Mouse (Mus musculus) intestine, embryonic 15.5 days (tissue): ENCODE results near the gene Cpa5. TPM values are rescaled to one million over a fixed set of nuclear protein-coding genes. Genes with fewer than 3 reads are reported as not detected.

Source experiments
- ATAC-seq: fragments of 200-750 bp; cut with Nextera tagmentation; 2 replicates; pipeline ENCODE4 v1.8.0; 2017; ENCODE audit warnings: moderate TSS enrichment, moderate library complexity
- H3K27ac ChIP-seq: fragments of 300-500 bp; sonication (generic); 2 replicates; pipeline ENCODE4 v1.5.1; 2015; ENCODE audit warnings: mild to moderate bottlenecking, inconsistent platforms
- H3K27me3 ChIP-seq: fragments of 300-500 bp; sonication (generic); replicated peaks from 2 replicates; pipeline ENCODE4 v1.6.1; 2015; ENCODE audit warnings: inconsistent platforms
- H3K36me3 ChIP-seq: fragments of 300-500 bp; sonication (generic); 2 replicates; pipeline ENCODE4 v1.6.1; 2015; ENCODE audit warnings: inconsistent platforms
- H3K4me1 ChIP-seq: fragments of 300-500 bp; sonication (generic); replicated peaks from 2 replicates; pipeline ENCODE4 v1.6.1; 2015; ENCODE audit warnings: inconsistent platforms
- H3K4me2 ChIP-seq: fragments of 300-500 bp; sonication (generic); replicated peaks from 2 replicates; pipeline ENCODE4 v1.6.1; 2015; ENCODE audit warnings: mild to moderate bottlenecking, inconsistent platforms
- H3K4me3 ChIP-seq: fragments of 300-500 bp; sonication (generic); replicated peaks from 2 replicates; pipeline ENCODE4 v1.5.1; 2015; ENCODE audit warnings: inconsistent platforms
- H3K9ac ChIP-seq: fragments of 300-500 bp; sonication (generic); 2 replicates; pipeline ENCODE4 v1.6.1; 2015; ENCODE audit warnings: inconsistent platforms
- H3K9me3 ChIP-seq: fragments of 300-500 bp; sonication (generic); 2 replicates; pipeline ENCODE4 v1.6.1; 2016; ENCODE audit warnings: inconsistent platforms
- WGBS: fragments of 180-500 bp; shearing (Covaris S2); methylation state at CpG from one replicate; pipeline ENCODE4 v1.1.7; 2015; 5-methylcytosine and 5-hydroxymethylcytosine counted together
- polyA plus RNA-seq: library from polyadenylated mRNA; unstranded; fragments of >200 nt; fragmentation: Nextera tagmentation; extraction: Ambion mirVana; gene quantifications from 2 replicates; pipeline ENCODE4 v1.2.1, GENCODE M21; 2015

Gene Cpa5
- polyA plus RNA-seq, 1 experiment from 2014 or later, result 0.25 TPM

DNA sequence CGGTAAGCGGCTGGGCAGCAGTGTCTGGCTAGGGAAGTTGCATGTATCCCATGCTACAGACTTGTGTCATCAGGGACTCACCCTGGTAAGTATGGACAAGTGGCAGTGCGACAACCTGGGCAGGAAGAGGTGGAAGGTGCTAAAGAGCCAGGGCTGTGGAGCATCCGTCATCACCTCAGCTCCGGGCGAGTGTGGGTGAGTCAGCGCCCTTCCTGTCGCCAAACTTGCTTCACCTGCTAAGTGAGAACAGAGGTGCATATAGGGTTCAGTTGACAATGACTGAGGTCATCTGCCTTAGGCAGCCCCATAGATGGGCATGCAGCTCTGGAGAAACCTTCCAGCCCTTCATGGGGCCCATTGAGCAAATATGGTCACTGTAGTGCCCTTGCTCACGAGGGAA lies 14.0 kb downstream of the Cpa5 start:
- Histone ChIP-seq H3K27ac (no peak overlapping the region), H3K4me1 (0 out of 2 replicates have a peak, but pooled peaks cover 6% of the 10 kb centered on the region), H3K9me3 (no peaks in the 10 kb centered on the region), H3K36me3 (no peaks in the 10 kb centered on the region), H3K4me3 (no peak overlapping the region), H3K9ac (no peak overlapping the region), H3K27me3 (no peaks in the 10 kb centered on the region), H3K4me2 (no peak overlapping the region)
- no peak for ATAC-seq
- 89% methylated on average over 9 of the region's 9 CpGs for WGBS

DNA sequence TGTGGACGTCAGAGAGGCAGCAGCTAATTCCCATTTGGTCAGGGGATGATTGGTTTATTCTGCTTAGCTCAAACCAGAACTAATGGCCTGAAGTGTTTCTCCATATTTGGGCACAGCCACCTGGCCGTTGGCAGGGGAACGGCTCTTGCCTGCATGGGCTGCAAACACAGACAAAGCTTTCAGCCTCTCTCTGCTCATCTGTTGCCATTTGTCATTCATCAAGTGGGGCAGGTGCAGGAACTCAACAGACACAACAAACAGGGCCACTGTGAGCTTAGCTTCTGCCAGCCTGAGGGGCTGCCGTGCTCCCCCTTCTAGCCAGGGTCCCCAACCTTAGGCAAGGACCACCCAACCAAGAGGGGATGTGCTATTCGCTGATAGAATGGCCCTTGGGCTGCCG lies 17.3 kb downstream of the Cpa5 start:
- Histone ChIP-seq H3K4me3 (no peak overlapping the region), H3K36me3 (no peaks in the 10 kb centered on the region), H3K4me1 (0 out of 2 replicates have a peak, but pooled peaks cover 7% of the 10 kb centered on the region), H3K27me3 (no peaks in the 10 kb centered on the region), H3K9me3 (no peaks in the 10 kb centered on the region), H3K27ac (no peak overlapping the region), H3K4me2 (no peak overlapping the region), H3K9ac (no peak overlapping the region)
- ATAC-seq, result peak; percentile 25; the same call in 1 of the 2 replicates
- 29% methylated on average over 6 of the region's 6 CpGs for WGBS

DNA sequence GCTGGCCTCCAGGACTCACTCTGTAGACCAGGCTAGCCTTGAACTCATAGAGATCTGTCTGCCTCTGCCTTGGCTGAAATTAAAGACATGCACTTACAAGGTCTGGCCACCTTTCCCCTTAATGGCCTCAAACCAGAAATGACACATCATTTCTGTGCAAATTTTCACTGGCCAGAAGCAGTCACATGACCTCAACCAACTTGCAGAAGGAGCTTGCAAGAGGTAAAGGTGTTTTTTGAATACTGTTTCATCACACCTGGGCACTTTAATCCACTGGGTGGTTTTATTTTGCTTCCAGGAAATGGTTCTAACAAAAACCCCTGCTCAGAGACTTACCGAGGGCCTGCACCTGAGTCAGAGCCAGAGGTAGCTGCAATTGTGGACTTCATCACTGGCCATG lies 19.2 kb downstream of the Cpa5 start:
- H3K9ac ChIP-seq, result no peak overlapping the region
- H3K27ac ChIP-seq, result no peak overlapping the region
- no peaks in the 10 kb centered on the region for H3K27me3 ChIP-seq
- no peak overlapping the region for H3K4me3 ChIP-seq
- 92% methylated on average over 1 of the region's 1 CpGs for WGBS
- H3K4me1 ChIP-seq, result 0 out of 2 replicates have a peak, but pooled peaks cover 7% of the 10 kb centered on the region
- no peaks in the 10 kb centered on the region for H3K36me3 ChIP-seq
- no peaks in the 10 kb centered on the region for H3K9me3 ChIP-seq
- ATAC-seq, result no peak
- no peak overlapping the region for H3K4me2 ChIP-seq

DNA sequence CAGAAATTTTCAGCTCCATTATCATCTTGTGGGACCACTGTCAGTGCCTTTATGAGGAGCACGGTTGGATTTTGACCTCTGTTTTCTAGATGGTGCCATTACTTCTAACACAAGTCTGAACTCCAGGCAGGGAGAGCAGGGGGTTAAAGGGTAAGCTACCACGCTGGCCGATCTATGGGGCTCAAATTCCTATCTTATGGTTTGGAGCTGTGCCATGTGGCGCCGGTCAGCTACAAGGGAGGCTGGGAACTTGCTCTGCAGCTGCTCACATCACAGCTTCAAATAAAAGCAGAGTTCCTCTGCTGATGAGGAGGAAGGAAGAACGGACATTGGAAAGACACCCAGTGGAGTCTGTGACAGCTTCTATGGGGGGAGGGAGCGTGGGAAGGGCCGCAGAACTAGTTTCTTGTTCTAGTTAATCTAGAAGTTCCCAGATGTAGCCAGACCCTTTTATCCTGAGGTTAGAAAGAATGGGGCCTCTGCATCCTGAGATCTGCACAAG lies 24.6 kb downstream of the Cpa5 start:
- Histone ChIP-seq H3K36me3 (no peaks in the 10 kb centered on the region), H3K4me2 (no peak overlapping the region), H3K4me3 (no peak overlapping the region), H3K9me3 (no peaks in the 10 kb centered on the region), H3K27me3 (no peaks in the 10 kb centered on the region), H3K27ac (0 out of 2 replicates have a peak overlapping the region, but pooled peaks have one; percentile 38), H3K4me1 (peaks cover 16% of the 10 kb centered on the region), H3K9ac (no peak overlapping the region)
- WGBS, result 36% methylated on average over 8 of the region's 8 CpGs
- ATAC-seq, result no peak

DNA sequence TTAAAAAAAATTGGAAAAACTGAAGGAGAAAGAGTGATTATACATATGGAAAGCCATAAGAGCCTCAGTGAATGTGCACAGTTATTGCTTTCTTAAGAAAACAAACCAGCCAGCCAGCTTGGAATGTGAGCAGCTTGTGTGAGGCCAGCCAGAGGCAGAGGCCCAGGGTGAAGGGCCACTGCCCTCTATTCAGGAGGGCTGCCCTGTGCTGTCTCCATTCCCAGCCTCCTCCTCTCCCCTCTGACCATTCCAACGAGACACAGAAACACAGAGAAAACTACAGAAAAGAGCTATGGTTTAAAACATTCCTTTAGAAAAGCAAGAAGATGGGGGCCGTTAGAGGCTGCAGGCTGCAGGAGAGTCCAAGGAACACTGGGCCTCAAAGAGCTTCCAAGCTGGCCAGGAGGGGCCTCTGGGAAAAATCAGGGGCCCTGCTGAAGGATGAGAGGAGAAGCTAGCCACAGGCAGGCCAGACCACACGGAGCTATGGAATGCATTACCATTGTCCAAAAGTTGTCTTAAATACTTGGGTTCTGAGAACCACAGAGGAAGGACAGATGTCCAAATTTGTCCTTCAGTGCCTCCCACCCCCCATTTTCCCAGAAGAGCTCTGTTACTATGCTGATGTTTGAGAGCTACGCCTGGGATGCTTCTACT lies 25.5 kb downstream of the Cpa5 start:
- Histone ChIP-seq H3K9me3 (no peaks in the 10 kb centered on the region), H3K4me1 (peaks cover 16% of the 10 kb centered on the region), H3K36me3 (no peaks in the 10 kb centered on the region), H3K9ac (no peak overlapping the region), H3K27ac (peak overlapping the region; percentile 82), H3K4me2 (no peak overlapping the region), H3K4me3 (no peak overlapping the region), H3K27me3 (no peaks in the 10 kb centered on the region)
- WGBS, result 36% methylated on average over 4 of the region's 4 CpGs
- peak; percentile 49; the same call in 1 of the 2 replicates for ATAC-seq

DNA sequence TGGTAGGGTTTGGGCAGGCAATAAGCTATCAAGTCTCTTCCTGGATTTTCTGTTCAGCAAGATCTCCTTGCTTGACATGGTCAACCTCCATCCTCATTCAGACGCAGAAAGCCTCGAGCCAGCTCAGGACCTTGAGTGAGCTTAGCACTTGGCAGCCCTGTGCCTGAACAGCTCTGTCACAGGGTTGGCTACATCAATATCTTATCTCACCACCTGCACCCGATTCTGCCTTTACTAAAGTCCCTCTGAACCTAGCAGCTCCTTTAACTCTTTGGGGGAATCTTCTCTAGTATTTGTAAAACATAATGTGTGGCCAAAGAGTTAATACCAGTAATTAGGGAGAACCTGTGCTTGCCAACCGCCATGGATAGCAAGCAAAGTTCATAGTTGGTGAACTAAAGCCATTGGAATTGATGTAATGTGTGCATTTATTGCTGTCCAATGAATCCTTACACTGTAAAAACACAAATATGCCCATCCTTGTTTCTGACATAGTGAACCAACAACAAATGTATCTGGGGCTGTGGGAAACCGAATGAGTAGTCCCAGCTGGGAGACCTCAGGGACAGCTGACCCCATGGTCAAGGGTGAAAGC lies 28.0 kb downstream of the Cpa5 start, which contains the start of gene Cpa1:
Gene Cpa1 (plus strand): TSS at position 545 of the 595 bp plus-strand sequence.
- whole genome bisulfite sequencing, result 75% methylated on average over 5 of the region's 5 CpGs
- Histone ChIP-seq H3K27me3 (no peaks in the 10 kb centered on the region), H3K4me2 (no peak within 1 kb of the TSS), H3K27ac (no peak within 1 kb of the TSS), H3K4me1 (peaks cover 17% of the 10 kb centered on the region), H3K36me3 (no peaks in the 10 kb centered on the region), H3K9me3 (no peaks in the 10 kb centered on the region), H3K4me3 (no peak within 1 kb of the TSS), H3K9ac (no peak within 1 kb of the TSS)
- ATAC-seq, result no peak

DNA sequence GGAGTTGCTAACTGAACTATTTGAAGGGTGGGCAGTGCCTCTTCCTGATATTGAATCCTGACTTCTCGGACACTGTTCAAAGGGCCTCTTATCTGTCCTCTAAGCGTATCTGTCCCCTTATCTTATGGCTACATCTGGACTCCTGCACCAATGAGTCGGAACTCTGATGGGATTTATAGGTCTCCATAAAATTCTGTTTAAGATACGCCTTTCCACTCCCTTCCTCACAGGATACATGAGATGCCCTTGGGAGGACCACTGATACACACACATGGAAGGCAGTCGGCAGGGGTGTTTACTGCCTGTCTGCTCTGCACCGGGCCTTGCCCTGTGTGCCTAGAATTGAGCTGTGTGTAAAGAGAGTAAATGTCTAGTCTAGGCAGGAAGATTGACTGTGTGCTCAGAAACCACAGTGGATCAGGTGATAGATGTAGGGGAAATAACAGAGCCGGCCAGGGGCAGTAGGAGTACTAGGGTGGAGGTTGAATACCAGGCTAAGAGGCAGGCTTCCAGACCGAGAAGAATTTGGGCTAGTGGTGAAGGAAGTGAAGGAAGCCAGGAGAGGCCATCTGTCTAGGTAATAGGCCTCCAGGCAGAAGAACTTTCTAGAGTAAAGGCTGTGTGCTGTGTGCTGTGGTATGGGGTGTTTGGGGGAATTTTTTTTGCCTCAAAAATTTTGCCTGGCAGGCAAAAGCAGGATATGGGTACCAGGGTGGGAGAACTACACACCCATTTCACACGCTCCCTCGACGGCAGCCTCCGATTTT lies 33.1 kb downstream of the Cpa5 start:
- H3K9me3 ChIP-seq, result no peaks in the 10 kb centered on the region
- H3K4me1 ChIP-seq, result 0 out of 2 replicates have a peak, but pooled peaks cover 4% of the 10 kb centered on the region
- ATAC-seq, result peak; percentile 63
- no peak overlapping the region for H3K9ac ChIP-seq
- H3K27ac ChIP-seq, result no peak overlapping the region
- no peaks in the 10 kb centered on the region for H3K27me3 ChIP-seq
- H3K4me3 ChIP-seq, result no peak overlapping the region
- H3K4me2 ChIP-seq, result no peak overlapping the region
- no peaks in the 10 kb centered on the region for H3K36me3 ChIP-seq
- WGBS, result 50% methylated on average over 12 of the region's 12 CpGs

DNA sequence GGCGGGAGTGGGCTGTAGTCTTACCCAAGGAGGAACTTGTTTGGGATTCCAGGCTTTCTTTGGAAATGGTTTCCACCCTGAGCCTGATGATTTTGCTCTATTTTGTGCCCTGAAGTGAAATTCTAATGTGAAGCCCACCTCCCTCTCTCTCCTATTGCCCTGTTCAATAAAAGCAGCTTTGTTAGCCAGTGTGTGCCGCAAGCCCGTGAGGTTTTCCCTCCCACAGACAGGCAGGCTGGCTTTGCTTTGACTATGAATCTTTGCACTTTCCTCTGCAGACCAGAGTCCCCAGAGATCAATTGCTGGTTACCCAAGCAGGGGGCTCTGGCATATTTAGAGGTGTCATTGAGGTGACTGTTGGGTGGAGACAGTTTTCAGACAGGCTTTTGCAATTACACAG lies 33.7 kb downstream of the Cpa5 start:
- Histone ChIP-seq H3K4me2 (no peak overlapping the region), H3K4me3 (no peak overlapping the region), H3K27me3 (no peaks in the 10 kb centered on the region), H3K36me3 (no peaks in the 10 kb centered on the region), H3K9me3 (no peaks in the 10 kb centered on the region), H3K9ac (no peak overlapping the region), H3K4me1 (0 out of 2 replicates have a peak, but pooled peaks cover 4% of the 10 kb centered on the region), H3K27ac (no peak overlapping the region)
- ATAC-seq, result no peak
- WGBS, result 78% methylated on average over 3 of the region's 3 CpGs

DNA sequence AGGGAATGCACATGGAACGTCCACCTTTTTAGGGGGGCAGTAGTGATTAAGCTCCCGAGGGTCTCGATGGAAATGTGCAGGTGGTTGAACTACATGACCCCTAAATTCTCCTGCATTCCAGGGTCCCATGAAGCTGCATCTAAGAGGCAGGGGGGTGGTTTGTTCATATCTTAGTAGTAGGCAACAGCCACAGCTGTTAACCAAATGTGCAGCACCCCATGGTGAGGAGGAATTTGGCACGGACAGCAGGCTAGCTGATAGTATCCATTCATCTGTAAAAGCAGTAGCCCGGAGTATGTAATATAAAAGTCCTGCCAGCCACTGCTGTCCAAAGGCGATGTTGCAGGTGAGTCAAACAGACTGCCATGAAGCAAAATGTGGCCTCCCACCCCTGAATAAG lies 34.6 kb downstream of the Cpa5 start:
- H3K27ac ChIP-seq, result no peak overlapping the region
- no peak overlapping the region for H3K9ac ChIP-seq
- H3K27me3 ChIP-seq, result no peaks in the 10 kb centered on the region
- no peak for ATAC-seq
- H3K36me3 ChIP-seq, result no peaks in the 10 kb centered on the region
- H3K4me2 ChIP-seq, result no peak overlapping the region
- no peak overlapping the region for H3K4me3 ChIP-seq
- WGBS, result 85% methylated on average over 6 of the region's 6 CpGs
- no peaks in the 10 kb centered on the region for H3K9me3 ChIP-seq
- 0 out of 2 replicates have a peak, but pooled peaks cover 4% of the 10 kb centered on the region for H3K4me1 ChIP-seq

DNA sequence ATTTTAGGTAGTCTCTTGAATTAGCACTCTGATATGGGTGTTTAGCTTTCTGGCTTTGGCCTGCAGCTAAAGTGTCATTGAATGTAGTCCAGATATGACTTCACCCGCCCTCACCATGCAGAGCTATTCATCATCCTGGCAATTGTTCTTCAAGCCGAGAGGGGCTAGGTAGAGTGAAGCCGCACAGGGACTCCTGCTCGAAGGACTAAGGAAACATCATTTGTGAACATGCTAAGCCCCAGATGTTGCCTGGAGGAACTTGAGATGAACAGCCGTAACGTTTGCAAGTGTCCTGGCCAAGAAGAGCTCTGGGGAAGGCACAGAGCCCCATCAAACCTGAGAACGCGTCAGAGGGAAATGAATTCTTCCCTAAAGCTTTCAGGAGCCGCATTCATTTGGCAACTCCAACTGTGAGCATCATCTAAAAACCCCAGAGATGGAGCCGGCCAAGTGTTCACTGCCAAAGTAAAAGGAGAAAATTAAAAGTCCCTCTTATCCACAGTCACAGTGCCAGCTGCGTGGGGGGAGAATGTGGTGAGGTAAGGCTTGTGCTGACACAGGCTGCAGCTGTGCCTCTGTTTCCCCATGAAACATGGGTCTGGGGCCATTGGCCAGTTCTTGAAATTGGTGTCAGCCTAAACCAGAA lies 39.0 kb downstream of the Cpa5 start:
- no peak overlapping the region for H3K27ac ChIP-seq
- no peaks in the 10 kb centered on the region for H3K36me3 ChIP-seq
- 68% methylated on average over 11 of the region's 11 CpGs for WGBS
- peaks cover 15% of the 10 kb centered on the region for H3K4me1 ChIP-seq
- ATAC-seq, result no peak
- H3K4me2 ChIP-seq, result no peak overlapping the region
- no peak overlapping the region for H3K9ac ChIP-seq
- H3K27me3 ChIP-seq, result no peaks in the 10 kb centered on the region
- H3K4me3 ChIP-seq, result no peak overlapping the region
- no peaks in the 10 kb centered on the region for H3K9me3 ChIP-seq

DNA sequence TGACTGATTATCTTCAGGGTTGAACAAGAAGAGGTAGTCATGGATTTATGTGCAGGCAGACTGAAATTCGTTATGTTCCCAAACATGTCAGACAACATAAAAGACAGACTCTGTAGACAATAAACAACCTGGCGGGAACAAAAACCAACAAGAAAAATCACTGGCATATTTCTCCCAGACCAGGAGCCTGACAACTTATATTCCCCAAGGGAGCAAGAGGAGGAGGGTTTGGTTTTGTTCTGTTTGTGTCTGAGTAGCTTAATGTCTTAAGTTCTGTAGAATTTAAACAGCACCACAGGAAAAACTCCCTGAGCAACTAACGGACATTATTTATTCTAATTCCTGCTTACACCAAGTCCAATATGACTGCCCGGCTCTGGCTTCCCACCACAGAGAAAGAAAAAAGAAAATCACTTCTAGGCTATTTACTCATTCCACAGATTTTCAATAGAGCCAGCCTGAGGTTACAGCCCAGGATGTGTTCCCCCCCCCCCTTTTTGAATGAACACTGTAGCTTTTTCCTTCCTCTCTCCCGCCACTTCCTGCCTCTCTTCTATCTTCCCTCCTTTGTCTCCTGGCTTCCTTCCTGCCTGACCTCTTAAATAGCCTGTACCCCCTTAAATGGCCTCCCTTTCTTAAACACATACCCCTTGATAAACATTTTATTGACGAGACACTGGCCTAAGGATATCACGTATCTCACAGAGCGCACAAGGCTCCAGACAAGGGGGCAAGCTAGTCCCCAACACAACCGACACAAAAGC lies 41.8 kb downstream of the Cpa5 start:
- no peaks in the 10 kb centered on the region for H3K27me3 ChIP-seq
- no peaks in the 10 kb centered on the region for H3K9me3 ChIP-seq
- peak overlapping the region; percentile 73 for H3K27ac ChIP-seq
- no peak overlapping the region for H3K4me3 ChIP-seq
- H3K4me1 ChIP-seq, result peaks cover 21% of the 10 kb centered on the region
- no peaks in the 10 kb centered on the region for H3K36me3 ChIP-seq
- no peak overlapping the region for H3K4me2 ChIP-seq
- 43% methylated on average over 9 of the region's 9 CpGs for WGBS
- 0 out of 2 replicates have a peak, but pooled peaks have one; percentile 17 for ATAC-seq
- no peak overlapping the region for H3K9ac ChIP-seq
